Mouse (Mus musculus): ENCODE results near the gene Dnajb12.

- TF ChIP-seq CTCF (IDR thresholded peaks at IDR 0.05; ENCODE audit: borderline replicate concordance, control insufficient read depth, extremely low read depth, insufficient read depth, low read length, poor library complexity) (no peak), POLR2A (IDR thresholded peaks at IDR 0.05; ENCODE audit: control insufficient read depth, extremely low read depth, insufficient read depth, low read length, poor library complexity) (no peak)
Measured at GRCm38 (mm10) chr10:59898180-59898778, 18.9 kb downstream of the Dnajb12 start.
